Mouse (Mus musculus) megakaryocyte-erythroid progenitor cell, adult 5-6 weeks (primary cell): ENCODE data around the gene Dnajb2. TPM values are rescaled to one million over a fixed set of nuclear protein-coding genes. Genes with fewer than 3 reads are reported as not detected.
"Not testable (repeated sequence)": the region's sequence is repeated elsewhere in the genome, so short reads cannot be mapped to it uniquely, and the experiment has no call there.

ENCODE experiments used
- ATAC-seq: replicated peaks from 2 replicates; pipeline ENCODE4 v1.8.0; 2016; ENCODE audit warnings: mild to moderate bottlenecking, inconsistent platforms; ENCODE audit not compliant: severe bottlenecking, poor library complexity, low FRiP score, low TSS enrichment
- total RNA-seq, 2 experiments: library from RNA; stranded (forward) in 1 of 2; stranded (reverse) in 1 of 2; fragments of 200-1000, 215-1000 nt in 1 of 2; fragments of >200 nt in 1 of 2; fragmentation: Nextera tagmentation in 1 of 2; gene quantifications; 2 replicates each; pipeline ENCODE4 v1.2.3; 2014 to 2017

The Dnajb2 gene
- total RNA-seq, 2 experiments from 2014 or later = 18.3 to 21.7 TPM

GRCm38 (mm10) chr1:75217893-75218226 lies 18.3 kb upstream of the Dnajb2 start:
- ATAC-seq = no peak

DNA sequence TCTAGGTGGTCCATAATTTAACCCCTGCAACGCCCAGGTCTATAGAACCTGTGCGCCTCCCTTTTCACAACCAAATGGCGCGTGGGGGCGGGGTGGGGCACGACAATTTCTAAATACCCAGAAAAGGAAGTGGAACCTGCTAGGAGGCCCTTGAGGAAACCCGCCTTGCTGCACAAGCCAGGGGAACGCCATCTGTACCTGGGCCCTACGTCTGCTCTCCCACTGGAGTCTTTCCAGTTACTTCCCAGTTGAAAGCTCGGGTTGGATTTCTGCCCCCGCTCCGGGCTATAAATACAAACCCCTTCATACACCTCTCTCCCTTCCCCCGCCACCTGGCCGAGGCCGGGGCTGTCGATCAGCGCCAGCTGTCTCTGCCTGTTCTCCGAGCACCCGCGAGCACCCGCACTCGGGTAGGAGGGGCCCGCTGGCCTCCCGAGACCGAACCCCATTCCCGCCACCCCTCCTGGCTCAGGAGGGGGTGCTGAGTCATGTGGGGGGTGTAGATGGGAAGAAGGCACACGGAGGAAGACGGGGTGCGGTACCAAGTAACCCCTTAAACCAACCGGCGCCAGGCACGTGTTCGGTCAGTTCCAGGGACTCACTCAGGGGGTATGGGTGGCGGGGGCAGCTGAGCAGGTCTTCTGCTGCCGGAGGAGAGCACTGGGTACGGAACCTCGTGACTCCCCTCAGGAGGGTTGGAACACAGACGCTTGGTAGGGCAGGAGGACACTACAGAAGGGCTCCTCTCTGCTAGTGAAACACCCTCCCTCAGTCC lies 17.8 kb upstream of the Dnajb2 start:
- peak; percentile 39 for ATAC-seq

DNA sequence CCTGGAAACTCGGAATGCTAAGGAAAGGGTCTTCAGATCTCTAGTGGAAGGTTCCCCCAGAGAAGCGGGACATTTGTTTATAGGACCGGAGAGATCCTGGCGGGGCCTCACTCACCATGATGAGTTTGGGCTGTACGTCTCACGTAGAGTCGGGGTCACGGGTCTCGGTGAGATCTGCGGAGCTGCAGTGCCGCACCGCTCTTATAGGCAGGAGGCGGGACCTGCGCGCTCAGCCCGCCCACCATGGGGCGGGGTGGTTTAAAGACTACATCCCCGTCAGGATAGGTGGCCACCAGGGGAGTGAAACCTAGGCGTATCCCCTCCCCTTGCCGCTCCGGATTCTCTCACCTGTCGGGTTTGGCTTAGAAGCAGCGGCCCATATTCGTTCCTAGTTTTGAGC lies 17.1 kb upstream of the Dnajb2 start:
- peak; percentile 80 for ATAC-seq

- peak; percentile 5; the same call in 1 of the 2 replicates for ATAC-seq
These were observed 16.7 kb upstream of the Dnajb2 start, which contains the start of gene Tuba4a for GRCm38 (mm10) chr1:75219531-75219930. Tuba4a (minus strand) TSS chr1:75219865.

DNA sequence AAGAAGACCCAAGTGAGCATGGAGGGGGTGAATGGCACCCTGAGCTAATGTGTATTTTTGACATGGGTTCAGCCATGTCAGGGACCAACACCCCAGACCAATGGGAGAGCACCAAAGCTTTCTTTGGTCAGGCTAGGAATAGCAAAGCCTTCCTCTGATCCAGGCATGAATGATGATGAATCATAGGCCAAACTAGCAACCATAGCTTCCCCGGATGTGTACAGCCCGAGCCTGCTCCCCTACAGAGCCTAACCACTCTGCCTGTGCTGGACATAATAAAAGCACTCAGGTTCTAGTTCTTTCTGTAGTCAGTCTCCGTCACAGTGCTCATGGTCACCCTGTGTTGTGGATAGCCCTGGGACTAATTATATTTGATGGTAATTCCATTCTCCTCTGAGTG lies 14.7 kb upstream of the Dnajb2 start:
- no peak for ATAC-seq

- no peak for ATAC-seq
These were observed 13.3 kb upstream of the Dnajb2 start for GRCm38 (mm10) chr1:75222926-75223325.

- ATAC-seq = 0 out of 2 replicates have a peak, but pooled peaks have one; percentile 13
These were observed 12.7 kb upstream of the Dnajb2 start for GRCm38 (mm10) chr1:75223532-75223931.

DNA sequence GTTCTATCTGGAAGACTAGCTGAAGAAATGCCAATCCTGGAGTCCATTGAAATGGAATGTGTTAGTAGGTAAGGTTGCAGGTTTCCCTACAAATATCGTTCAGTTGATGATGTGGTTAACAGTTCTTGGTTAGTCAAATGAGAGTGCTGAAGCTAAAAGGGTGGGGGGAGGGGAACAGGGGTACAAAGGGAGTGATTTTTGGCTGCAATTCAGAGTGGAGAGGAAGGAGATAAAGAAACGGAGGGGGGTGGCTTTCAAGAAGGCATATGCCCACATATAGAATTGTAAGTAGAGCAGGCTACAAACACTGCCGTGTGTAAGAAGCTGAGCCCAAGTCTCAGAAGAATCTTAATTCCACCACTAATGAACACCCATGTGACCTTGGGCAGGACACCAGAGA lies 10.7 kb upstream of the Dnajb2 start:
- ATAC-seq = no peak

GRCm38 (mm10) chr1:75226138-75226537 lies 10.1 kb upstream of the Dnajb2 start:
- no peak for ATAC-seq

GRCm38 (mm10) chr1:75227653-75228052 lies 8.6 kb upstream of the Dnajb2 start:
- no peak for ATAC-seq

DNA sequence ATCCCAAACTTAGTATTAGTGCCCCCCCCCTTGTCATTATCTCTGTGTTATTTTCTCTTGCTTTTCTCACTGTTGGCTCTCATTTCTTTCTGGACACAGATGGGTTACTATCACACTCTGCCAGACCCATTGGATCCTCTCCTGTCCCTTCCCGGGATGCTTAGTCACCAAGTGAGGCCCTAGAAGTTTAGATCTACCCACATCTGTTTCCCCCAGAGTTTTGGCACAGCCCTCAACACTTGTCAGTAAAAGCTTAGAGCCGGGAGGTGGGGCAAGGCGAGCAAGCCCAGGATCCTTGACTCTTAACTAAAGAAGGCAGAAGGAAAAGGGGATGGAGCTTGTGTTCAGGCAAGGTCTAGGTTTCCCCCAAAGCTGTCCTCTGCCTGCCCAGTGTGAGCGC lies 7.0 kb upstream of the Dnajb2 start:
- ATAC-seq = peak; percentile 88

DNA sequence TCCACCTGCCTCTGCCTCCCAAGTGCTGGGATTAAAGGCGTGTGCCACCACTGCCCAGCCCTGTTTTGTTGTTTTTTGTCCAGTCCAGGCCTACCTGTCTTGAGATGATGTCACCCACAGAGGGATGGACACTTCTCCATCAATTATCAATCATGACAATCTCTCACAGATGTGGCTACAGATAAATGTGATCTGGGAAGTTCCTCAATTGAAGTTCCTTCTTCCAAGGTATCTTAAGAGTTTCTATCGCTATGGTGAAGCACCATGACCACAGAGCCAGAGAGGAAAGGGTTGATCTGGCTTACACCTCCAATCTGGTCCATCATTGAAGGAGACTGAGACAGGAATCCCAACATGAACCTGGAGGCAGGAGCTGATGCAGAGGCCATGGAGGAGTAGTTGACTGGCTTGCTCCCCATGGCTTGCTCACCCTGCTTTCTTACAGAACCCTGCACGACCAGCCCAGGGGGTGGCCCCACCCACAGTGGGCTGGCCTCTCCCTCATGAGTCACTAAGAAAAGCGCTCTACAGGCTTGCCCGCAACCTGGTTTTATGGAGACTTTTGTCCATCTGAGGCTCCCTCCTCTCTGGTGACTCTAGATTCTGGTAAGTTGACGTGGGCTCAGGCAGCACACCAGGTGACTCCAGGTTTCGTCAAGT lies 5.7 kb upstream of the Dnajb2 start:
- no peak for ATAC-seq

- ATAC-seq = no peak
These were observed 5.0 kb upstream of the Dnajb2 start for GRCm38 (mm10) chr1:75231224-75231623.

GRCm38 (mm10) chr1:75231664-75232152 lies 4.5 kb upstream of the Dnajb2 start, which contains the start of gene A630095N17Rik:
A630095N17Rik (minus strand) TSS chr1:75232102.
- no peak for ATAC-seq

GRCm38 (mm10) chr1:75232489-75232888 lies 3.7 kb upstream of the Dnajb2 start:
- ATAC-seq = not testable (repeated sequence)

DNA sequence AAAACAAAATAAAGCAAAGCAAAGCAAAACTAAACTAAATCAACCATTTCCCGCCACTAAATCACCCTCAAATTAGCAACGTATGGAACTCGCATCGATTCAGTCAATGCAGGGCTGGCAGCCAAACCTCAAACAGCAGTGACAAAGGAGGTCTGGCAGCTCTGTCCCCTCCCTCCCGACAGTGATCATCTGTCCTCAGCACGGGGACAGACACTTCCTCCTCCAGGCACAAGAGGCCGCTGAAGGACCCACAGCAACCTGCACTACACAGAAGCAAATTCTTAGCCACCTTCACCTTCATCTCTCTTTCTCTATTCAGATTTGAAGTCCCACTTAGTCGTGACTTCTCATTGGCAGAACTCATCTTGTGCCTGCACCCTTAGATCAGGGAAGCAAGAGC lies 1.6 kb upstream of the Dnajb2 start:
- peak; percentile 82 for ATAC-seq

GRCm38 (mm10) chr1:75239591-75239990 lies 3.4 kb downstream of the Dnajb2 start:
- ATAC-seq = no peak

- ATAC-seq = no peak
These were observed 7.2 kb downstream of the Dnajb2 start for GRCm38 (mm10) chr1:75243411-75243810.

DNA sequence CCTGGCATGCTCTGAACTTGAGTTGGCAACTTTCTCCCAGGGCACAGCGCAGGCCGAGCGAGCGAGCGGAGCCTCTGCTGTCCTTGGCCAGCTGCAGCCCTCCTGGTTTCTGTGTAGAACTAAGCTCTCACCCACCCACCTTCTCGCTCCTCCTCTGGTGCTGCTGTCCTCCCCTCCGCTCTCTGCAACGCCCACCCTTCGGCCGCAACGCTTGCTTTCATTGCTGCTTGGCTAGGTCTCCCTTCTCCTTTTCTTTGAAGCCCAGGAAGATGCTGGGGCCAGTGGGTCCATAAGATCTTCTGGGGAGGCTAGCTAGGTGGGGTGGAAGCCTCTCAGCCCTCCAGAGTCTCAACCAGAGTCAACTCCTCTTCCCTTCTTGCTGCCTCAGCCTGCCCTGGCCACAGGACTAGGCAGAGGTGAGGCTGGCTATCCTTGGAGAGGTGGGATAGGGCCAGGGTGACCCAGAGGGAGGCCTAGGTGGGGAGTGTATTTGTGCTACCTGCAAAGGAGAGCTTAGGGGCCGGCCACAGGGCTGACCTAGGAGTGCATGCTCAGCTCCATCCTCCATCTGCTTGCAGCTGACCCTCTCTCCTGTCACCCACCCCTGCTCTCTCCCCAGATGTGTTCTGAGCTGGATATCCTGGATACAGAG lies 8.1 kb downstream of the Dnajb2 start:
- no peak; the same call in 1 of the 2 replicates for ATAC-seq

DNA sequence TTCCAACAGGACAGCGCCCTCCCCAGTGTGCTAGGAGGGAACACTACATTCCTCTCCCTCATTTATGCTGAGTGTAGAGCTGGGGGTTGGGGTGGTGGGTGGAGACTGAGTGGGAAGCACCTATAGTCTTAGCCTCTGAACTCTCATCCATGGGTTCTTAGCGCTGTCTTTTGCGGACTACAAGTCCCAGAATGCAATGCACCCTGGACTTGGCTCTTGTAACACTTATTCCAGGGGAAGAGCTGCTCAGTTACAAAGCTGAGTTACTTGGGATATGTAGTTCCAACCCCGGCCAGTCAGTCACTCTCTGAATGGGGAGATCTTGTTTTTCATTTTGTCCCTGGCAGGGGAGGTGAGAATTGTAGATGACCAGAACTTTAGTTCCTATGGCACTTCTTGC lies 8.6 kb downstream of the Dnajb2 start:
- peak; percentile 72 for ATAC-seq
